Mouse (Mus musculus): ENCODE measurements around the gene Gm21876. TPM values are rescaled to one million over a fixed set of nuclear protein-coding genes. Genes with fewer than 3 reads are reported as not detected.
"Not testable (repeated sequence)": the region's sequence is repeated elsewhere in the genome, so short reads cannot be mapped to it uniquely, and the experiment has no call there.

The Gm21876 gene
- polyA plus RNA-seq (2017; shearing (Covaris generic)) = not detected

GRCm38 (mm10) chrX:21175553-21175952, at the start of gene Gm21876:
Gm21876 (minus strand) TSS chrX:21175653.
- ATAC-seq = no peak

- ATAC-seq = no peak
Measured at GRCm38 (mm10) chrX:21220422-21220821, 45.0 kb upstream of the Gm21876 start.

- not testable (repeated sequence) for ATAC-seq
Measured at GRCm38 (mm10) chrX:21146675-21147074, 28.8 kb downstream of the Gm21876 start.

Other genes with a start within 250 kb of the Gm21876 start
- 1 to 10 TPM; 2.4 to 5.2 TPM for gene Cfp, start 244.1 kb downstream of the Gm21876 start, polyA plus RNA-seq (2017; shearing (Covaris generic))
- 1 to 10 TPM; 3.9 to 4.1 TPM for gene Elk1, start 225.0 kb downstream of the Gm21876 start, polyA plus RNA-seq (2017; shearing (Covaris generic))
- gene Uxt, start 213.6 kb downstream of the Gm21876 start, polyA plus RNA-seq (2017; shearing (Covaris generic)) = 10 to 100 TPM; 40.8 to 49.3 TPM
- 10 to 100 TPM; 16.0 to 19.5 TPM for gene Zfp182, start 113.3 kb downstream of the Gm21876 start, polyA plus RNA-seq (2017; shearing (Covaris generic))
- not detected for gene Spaca5, start 107.2 kb downstream of the Gm21876 start, polyA plus RNA-seq (2017; shearing (Covaris generic))
- gene Zfp300, start 86.1 kb downstream of the Gm21876 start, polyA plus RNA-seq (2017; shearing (Covaris generic)) = 1 to 10 TPM; 2.4 to 3.3 TPM
- not detected for gene Ssxa1, start 59.8 kb downstream of the Gm21876 start, polyA plus RNA-seq (2017; shearing (Covaris generic))